Mouse (Mus musculus) gonadal fat pad, adult 2 months (tissue): ENCODE data around the gene Zfp788. TPM values are rescaled to one million over a fixed set of nuclear protein-coding genes. Genes with fewer than 3 reads are reported as not detected.
"Not testable (repeated sequence)": the region's sequence is repeated elsewhere in the genome, so short reads cannot be mapped to it uniquely, and the experiment has no call there.

Experiments
- DNase-seq: peaks from one replicate; pipeline ENCODE4 v3.0.0-alpha.2; 2012; ENCODE audit warnings: low read depth
- polyA plus RNA-seq: library from polyadenylated mRNA; depleted of rRNA; stranded (reverse); fragments of >200 nt; gene quantifications from 2 replicates; pipeline ENCODE4 v1.2.3, GENCODE M21; 2012; rRNA removed

Gene Zfp788
- polyA plus RNA-seq, result 2.0 and 2.2 TPM in 2 replicates

DNA sequence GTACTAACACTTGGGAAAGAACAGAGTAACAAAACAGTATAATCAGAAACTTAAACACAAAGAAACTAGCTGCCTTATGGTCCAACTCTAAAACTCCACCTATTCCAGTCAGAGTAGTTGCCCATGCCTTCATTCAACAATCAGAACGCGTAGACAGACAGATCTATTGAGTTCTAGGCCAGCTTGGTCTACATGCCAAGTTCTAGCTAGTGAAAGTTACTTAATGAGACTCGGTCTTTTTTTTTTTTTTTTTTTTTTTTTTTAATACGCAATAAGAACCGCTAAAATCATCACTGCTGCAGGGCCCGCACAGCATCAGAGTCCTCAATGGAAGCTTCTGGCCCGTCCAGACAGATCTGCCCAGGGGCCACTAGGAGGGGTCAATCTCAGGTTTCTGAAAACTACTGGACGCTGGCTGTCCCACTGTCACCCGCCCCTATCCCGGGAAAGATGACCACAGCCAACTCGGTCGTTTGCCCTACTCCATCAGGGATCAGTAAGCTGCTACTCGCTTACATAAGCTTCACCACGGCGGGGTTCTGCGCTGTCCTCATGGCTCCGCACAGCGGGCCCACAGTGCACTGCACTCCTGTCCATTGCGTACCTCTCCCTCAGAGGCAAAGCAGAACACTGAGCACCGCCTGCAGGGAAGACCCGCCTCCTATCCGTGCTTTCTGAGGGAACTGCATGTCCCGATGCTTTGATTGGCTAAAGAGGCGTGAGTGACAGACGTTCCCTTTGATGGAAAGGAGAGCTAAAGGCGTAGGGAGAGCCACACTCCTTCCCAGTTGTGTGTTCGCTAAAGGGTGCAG lies at the start of gene Zfp788:
TSS of gene Zfp788 (plus strand) at position 795 of the 812 bp plus-strand sequence.
- DNase-seq, result peak; percentile 62

DNA sequence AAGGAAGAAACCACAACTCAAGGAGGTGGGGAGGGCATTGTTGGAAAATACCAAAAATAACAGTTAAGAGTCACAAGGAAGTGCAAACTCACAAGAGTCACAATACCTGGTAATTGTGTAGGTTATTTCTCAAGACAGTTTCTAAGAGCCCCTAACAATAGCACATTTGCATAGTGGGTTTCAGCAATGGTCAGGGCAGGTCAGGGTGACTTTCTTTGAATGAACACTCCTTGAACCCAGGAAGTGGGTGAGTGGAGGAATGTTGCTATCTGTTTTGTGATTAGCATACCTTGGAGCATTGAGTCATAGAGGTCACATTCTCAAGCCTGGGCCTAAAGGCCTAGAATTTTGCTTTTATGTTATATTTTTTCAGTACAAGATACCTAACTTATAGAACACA lies 45.2 kb upstream of the Zfp788 start:
- DNase-seq, result not testable (repeated sequence)

DNA sequence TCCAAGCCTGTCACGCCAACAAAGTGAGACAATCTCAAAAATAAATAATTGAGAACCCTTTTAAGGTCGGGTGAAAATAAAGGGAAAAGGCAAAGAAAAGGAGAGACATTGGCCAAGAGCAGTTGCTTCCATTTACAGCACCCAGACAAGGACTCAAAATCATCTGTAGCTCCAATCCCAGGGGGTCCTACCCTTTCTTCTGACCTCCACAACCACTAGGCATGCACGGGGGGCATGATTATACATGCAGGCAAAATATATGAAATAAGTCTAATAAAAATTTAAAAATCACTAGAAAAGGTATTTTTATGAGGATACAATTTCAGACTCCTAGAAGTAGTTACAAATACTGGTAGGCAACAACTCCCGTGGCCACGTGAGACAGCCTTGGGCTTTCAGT lies 34.4 kb upstream of the Zfp788 start:
- no peak for DNase-seq

DNA sequence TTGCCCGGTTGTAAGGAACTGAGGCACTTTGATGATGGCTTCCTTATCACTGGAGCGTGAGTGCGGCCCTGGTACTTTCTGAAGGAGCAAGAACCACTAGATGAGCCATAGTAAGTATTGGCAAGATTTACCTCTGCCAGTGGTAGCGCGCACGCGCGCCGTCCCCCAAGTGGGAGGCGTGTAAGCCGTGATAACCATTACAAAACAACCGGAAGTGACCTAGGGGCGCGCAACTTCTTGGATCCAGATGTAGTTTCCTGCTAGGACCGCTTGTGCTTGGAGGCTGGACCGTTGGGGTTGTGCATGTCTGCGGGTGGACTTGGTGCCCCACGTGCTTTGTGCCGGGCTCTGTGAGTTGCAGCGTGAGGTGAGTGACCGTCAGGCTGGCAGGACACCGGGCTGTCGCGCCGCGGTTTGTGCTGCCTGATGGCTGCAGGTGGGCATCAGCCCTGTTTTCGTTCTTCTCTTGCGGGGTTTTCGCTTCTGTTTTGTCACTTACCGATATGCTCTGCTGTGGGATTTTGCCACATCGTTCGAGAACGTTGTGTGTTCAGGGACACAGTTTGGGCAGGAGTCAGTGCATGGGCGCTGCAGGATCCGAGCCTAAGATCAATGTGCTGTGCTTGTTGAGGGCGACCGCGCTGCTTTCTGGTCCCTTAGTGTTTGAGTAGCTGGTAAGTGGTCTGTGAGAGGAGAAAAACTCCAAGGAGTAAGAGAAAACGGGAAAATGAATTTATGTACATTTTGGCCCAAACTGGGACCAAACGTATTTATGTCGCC lies 33.8 kb upstream of the Zfp788 start, which contains the start of gene 2610021A01Rik:
TSS of gene 2610021A01Rik (plus strand) at position 197 of the 780 bp plus-strand sequence.
- DNase-seq, result peak; percentile 41

GRCm38 (mm10) chr7:41599932-41600548 lies 33.0 kb upstream of the Zfp788 start:
- no peak for DNase-seq

DNA sequence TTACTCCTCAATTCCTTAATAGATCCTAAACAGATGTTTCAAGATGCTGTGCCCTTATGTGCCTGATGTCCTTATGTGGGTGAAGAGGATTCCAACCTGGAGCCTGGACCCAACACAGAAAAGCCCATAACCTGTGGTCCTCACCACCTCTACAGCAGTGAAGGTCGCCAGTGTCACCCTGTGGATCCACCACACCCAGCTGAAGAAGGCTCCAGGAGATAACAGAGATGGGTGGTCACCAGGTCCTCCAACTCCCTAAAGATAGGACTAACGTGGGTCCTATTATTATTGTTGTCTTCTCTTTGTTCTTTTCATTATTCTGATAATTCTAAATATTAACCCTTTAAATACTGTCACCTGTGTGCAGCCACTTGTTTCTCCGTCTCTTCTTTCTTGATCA lies 21.3 kb upstream of the Zfp788 start:
- no peak for DNase-seq

- DNase-seq, result not testable (repeated sequence)
Observed at GRCm38 (mm10) chr7:41616241-41616640, 16.8 kb upstream of the Zfp788 start.

DNA sequence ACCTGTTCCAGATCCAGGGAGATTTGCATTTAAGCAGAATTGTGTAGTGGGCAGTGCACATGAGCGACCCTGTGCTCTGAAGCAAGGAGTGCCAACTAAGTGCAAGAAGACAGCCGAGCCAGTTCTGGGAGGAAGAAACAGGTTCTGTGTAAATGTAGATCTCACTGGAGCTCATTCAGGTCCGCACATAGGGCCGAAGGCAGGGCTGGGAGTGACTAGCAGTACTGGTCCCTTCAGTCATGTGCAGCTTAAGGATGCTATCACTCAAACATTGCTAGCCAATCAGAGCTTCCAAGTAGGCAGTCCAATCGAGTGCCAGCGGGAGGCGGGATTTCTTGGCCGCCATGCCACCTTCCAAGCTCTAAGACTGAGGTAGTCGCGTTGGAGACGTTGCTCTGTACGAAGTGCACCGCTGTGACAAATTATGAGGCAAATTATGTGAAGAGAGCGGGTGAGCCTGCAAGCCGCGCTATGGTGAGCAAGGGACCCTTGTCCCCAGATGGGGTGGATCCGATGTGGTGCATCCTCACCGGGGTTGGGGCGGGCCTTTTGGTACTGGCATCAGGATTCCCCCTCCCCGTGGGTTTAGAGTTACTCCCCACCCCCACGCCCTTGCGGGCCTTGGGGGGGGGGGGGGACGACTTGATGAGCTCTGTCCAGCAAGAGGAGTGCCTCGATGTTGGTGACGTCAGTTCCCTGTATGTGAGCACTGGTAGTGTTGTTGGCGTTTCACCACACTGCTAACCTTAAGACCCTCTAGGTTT lies 400 bp downstream of the Zfp788 start:
- peak; percentile 75 for DNase-seq

- not testable (repeated sequence) for DNase-seq
Observed at GRCm38 (mm10) chr7:41674326-41674725, 41.3 kb downstream of the Zfp788 start.

Other genes starting within 250 kb of the Zfp788 start
- gene AI987944, start 239.8 kb upstream of the Zfp788 start, polyA plus RNA-seq, result 4.6 and 5.2 TPM in 2 replicates
- gene Vmn2r57, start 184.5 kb upstream of the Zfp788 start, polyA plus RNA-seq, result 0.18 and 0.24 TPM in 2 replicates
- 0.14 and 0.15 TPM in 2 replicates for gene Gm20449, start 133.8 kb upstream of the Zfp788 start, polyA plus RNA-seq
- gene AW146154, start 133.3 kb upstream of the Zfp788 start, polyA plus RNA-seq, result 6.8 and 8.7 TPM in 2 replicates
- gene Gm6871, start 59.5 kb upstream of the Zfp788 start, polyA plus RNA-seq, result 0.70 and 0.81 TPM in 2 replicates
- gene 2610021A01Rik, start 34.0 kb upstream of the Zfp788 start, polyA plus RNA-seq, result 4.8 and 7.2 TPM in 2 replicates
- gene Vmn2r58, start 239.5 kb downstream of the Zfp788 start, polyA plus RNA-seq, result not detected in 2 replicates